Mouse (Mus musculus) liver, adult 2 months (tissue): ENCODE measurements around the gene Ptprd. TPM values are rescaled to one million over a fixed set of nuclear protein-coding genes. Genes with fewer than 3 reads are reported as not detected.
"Not testable (repeated sequence)": the region's sequence is repeated elsewhere in the genome, so short reads cannot be mapped to it uniquely, and the experiment has no call there.

Experiments
- DNase-seq: peaks from one replicate; pipeline ENCODE4 v3.0.0-alpha.2; 2011; ENCODE audit warnings: low read depth, low spot score; ENCODE audit errors: extremely low read depth
- H3K27ac ChIP-seq: fragments of 200-500 bp; replicated peaks from 2 replicates; pipeline ENCODE4 v1.5.1; 2012; ENCODE audit warnings: low read depth, mild to moderate bottlenecking, control low read depth, inconsistent platforms, low read length; ENCODE audit not compliant: insufficient read depth
- H3K27me3 ChIP-seq: fragments of 200-500 bp; 2 replicates; pipeline ENCODE4 v1.6.1; 2012; ENCODE audit warnings: mild to moderate bottlenecking, moderate library complexity, low read length, inconsistent platforms; ENCODE audit not compliant: control insufficient read depth, insufficient read depth
- H3K36me3 ChIP-seq: fragments of 200-500 bp; 2 replicates; pipeline ENCODE4 v1.6.1; 2012; ENCODE audit warnings: low read length, inconsistent platforms; ENCODE audit not compliant: control insufficient read depth, insufficient read depth
- H3K4me1 ChIP-seq: fragments of 200-500 bp; 2 replicates; pipeline ENCODE4 v1.6.1; 2011; ENCODE audit warnings: low read length; ENCODE audit not compliant: control insufficient read depth, insufficient read depth
- H3K4me3 ChIP-seq: fragments of 200-500 bp; 2 replicates; pipeline ENCODE4 v1.5.1; 2011; ENCODE audit warnings: low read depth, mild to moderate bottlenecking, control low read depth, low read length, moderate library complexity; ENCODE audit not compliant: insufficient read depth
- H3K79me2 ChIP-seq: fragments of 200-500 bp; 2 replicates; pipeline ENCODE4 v1.6.1; 2012; ENCODE audit warnings: inconsistent platforms, mild to moderate bottlenecking, low read length, moderate library complexity; ENCODE audit not compliant: control insufficient read depth, insufficient read depth
- H3K9ac ChIP-seq: fragments of 200-500 bp; 2 replicates; pipeline ENCODE4 v1.6.1; 2012; ENCODE audit warnings: low read depth, mild to moderate bottlenecking, control low read depth, inconsistent platforms, low read length
- CTCF ChIP-seq: fragments of 200-500 bp; IDR thresholded peaks from 2 replicates; pipeline ENCODE4 v1.5.1; 2011; ENCODE audit warnings: low read depth, low read length, control low read depth
- POLR2A ChIP-seq: fragments of 200-500 bp; IDR thresholded peaks from 2 replicates; pipeline ENCODE4 v1.6.1; 2011; ENCODE audit warnings: low read length, control low read depth; ENCODE audit not compliant: insufficient read depth; ENCODE audit errors: extremely low read depth
- WGBS: fragments of 180-500 bp; shearing (Covaris S2); methylation state at CpG from one replicate; pipeline ENCODE4 v1.1.7; 2018; 5-methylcytosine and 5-hydroxymethylcytosine counted together
- polyA plus RNA-seq: library from polyadenylated mRNA; depleted of rRNA; stranded (reverse); fragments of >200 nt; gene quantifications from 2 replicates; pipeline ENCODE4 v1.2.3, GENCODE M21; 2012
- total RNA-seq: library from RNA; depleted of rRNA; stranded (reverse); fragments of >200 nt; gene quantifications from 2 replicates; pipeline ENCODE4 v1.2.3, GENCODE M21; 2014

The Ptprd gene
- total and polyA plus RNA-seq, 2 experiments = 15.4 to 127 TPM

- Histone ChIP-seq H3K36me3 (no peaks in the 10 kb centered on the region), H3K9ac (no peak overlapping the region), H3K4me3 (no peak overlapping the region), H3K27me3 (no peaks in the 10 kb centered on the region), H3K4me1 (no peaks in the 10 kb centered on the region), H3K79me2 (no peaks in the 10 kb centered on the region), H3K27ac (no peak overlapping the region)
- TF ChIP-seq CTCF = no peak
- TF ChIP-seq POLR2A = no peak
- WGBS = 63% methylated on average over 2 of the region's 2 CpGs
- no peak for DNase-seq
Measured at GRCm38 (mm10) chr4:77880213-77880612, 331.5 kb downstream of the Ptprd start.

DNA sequence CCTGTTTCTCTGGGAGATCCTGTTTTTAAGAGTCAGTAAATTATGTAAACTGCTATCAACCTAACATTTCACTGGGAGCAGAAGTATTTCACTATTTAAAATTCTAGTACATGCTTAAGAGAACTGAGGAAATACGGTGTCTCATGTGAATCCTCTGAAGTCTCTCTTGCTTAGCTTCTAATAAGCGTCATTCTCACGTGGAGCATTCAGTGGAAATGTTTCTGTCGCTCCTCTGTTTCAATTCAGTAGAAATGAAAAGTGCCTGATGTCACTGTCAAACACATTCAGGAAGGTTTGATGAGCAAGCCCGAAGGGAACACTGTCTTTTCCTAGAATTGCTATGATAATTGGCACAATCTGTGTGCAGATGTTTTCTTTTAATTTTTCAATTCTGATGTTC, 350.5 kb downstream of the Ptprd start:
- H3K9ac ChIP-seq = no peak overlapping the region
- WGBS = 66% methylated on average over 5 of the region's 5 CpGs
- H3K36me3 ChIP-seq = no peaks in the 10 kb centered on the region
- no peak overlapping the region for H3K27ac ChIP-seq
- no peak for TF ChIP-seq POLR2A
- no peak for TF ChIP-seq CTCF
- H3K4me1 ChIP-seq = no peaks in the 10 kb centered on the region
- no peaks in the 10 kb centered on the region for H3K79me2 ChIP-seq
- DNase-seq = no peak
- no peak overlapping the region for H3K4me3 ChIP-seq
- H3K27me3 ChIP-seq = no peaks in the 10 kb centered on the region

DNA sequence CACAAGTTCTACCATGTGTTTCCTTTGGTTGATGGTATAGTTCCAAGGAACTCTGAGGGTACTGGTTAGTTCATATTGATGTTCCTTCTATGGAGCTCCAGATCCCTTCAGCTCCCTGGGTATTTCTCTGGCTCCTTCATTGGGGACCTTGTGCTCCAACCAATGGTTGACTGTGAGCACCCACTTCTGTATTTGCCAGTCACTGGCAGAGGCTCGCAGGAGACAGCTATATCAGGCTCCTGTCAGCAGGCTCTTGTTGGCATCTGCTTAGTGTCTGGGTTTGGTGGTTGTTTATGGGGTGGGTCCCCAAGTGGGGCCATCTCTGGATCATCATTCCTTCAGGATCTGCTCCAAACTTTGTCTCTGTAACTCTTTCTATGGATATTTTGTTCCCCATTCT, 414.4 kb downstream of the Ptprd start:
- H3K9ac ChIP-seq, H3K27ac ChIP-seq, H3K4me1 ChIP-seq, H3K79me2 ChIP-seq, H3K27me3 ChIP-seq, H3K4me3 ChIP-seq, DNase-seq, H3K36me3 ChIP-seq: not testable (repeated sequence)
- 75% methylated on average over 1 of the region's 1 CpGs for WGBS

GRCm38 (mm10) chr4:77777237-77777636, 434.5 kb downstream of the Ptprd start:
- H3K27me3 ChIP-seq = no peaks in the 10 kb centered on the region
- H3K27ac ChIP-seq = no peak overlapping the region
- no peak for DNase-seq
- H3K9ac ChIP-seq = no peak overlapping the region
- H3K4me1 ChIP-seq = no peaks in the 10 kb centered on the region
- TF ChIP-seq CTCF = no peak
- TF ChIP-seq POLR2A = no peak
- no peaks in the 10 kb centered on the region for H3K79me2 ChIP-seq
- H3K36me3 ChIP-seq = no peaks in the 10 kb centered on the region
- 89% methylated on average over 2 of the region's 2 CpGs for WGBS
- H3K4me3 ChIP-seq = no peak overlapping the region

DNA sequence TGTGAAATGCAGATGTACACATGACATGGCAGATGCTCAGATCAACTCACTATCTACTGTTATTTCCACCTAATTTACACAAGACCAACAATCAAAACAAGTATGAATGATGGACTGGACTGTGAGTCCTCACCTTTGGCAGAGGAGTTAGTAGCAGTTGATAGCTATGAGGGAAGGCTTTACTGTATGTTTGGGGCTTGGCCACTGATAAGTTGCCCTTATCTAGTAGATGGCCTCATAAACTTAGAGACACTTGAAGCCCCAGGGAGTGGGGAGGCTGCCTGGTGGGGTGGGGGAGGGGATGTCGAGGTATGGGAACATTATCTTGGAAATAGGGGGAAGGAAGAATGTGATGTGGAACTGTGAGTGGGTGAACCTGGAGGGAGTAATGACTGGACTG, 448.0 kb downstream of the Ptprd start:
- TF ChIP-seq CTCF (no peak), POLR2A (no peak)
- Histone ChIP-seq H3K9ac (no peak overlapping the region), H3K27me3 (no peaks in the 10 kb centered on the region), H3K79me2 (no peaks in the 10 kb centered on the region), H3K36me3 (no peaks in the 10 kb centered on the region), H3K4me3 (no peak overlapping the region), H3K27ac (no peak overlapping the region), H3K4me1 (no peaks in the 10 kb centered on the region)
- WGBS = 69% methylated on average over 1 of the region's 1 CpGs
- DNase-seq = no peak

GRCm38 (mm10) chr4:77743391-77743790, 468.4 kb downstream of the Ptprd start:
- H3K4me3 ChIP-seq = no peak overlapping the region
- H3K36me3 ChIP-seq = no peaks in the 10 kb centered on the region
- H3K27ac ChIP-seq = no peak overlapping the region
- no peak overlapping the region for H3K9ac ChIP-seq
- WGBS = 86% methylated on average over 2 of the region's 2 CpGs
- no peaks in the 10 kb centered on the region for H3K27me3 ChIP-seq
- H3K79me2 ChIP-seq = no peaks in the 10 kb centered on the region
- no peaks in the 10 kb centered on the region for H3K4me1 ChIP-seq
- no peak for TF ChIP-seq POLR2A
- no peak for TF ChIP-seq CTCF
- no peak for DNase-seq
